Mouse (Mus musculus) stomach, postnatal 0 days (tissue): ENCODE results near the gene Sox6. TPM values are rescaled to one million over a fixed set of nuclear protein-coding genes. Genes with fewer than 3 reads are reported as not detected.

ENCODE experiments used
- ATAC-seq: fragments of 200-750 bp; cut with Nextera tagmentation; 2 replicates; pipeline ENCODE4 v1.8.0; 2017; ENCODE audit not compliant: low FRiP score, low TSS enrichment
- DNase-seq: peaks from one replicate; pipeline ENCODE4 v3.0.0-alpha.2; 2016; ENCODE audit warnings: low spot score
- H3K27ac ChIP-seq: fragments of 300-500 bp; sonication (generic); replicated peaks from 2 replicates; pipeline ENCODE4 v1.5.1; 2014; ENCODE audit warnings: mild to moderate bottlenecking, control low read depth
- H3K27me3 ChIP-seq: fragments of 300-500 bp; sonication (generic); 2 replicates; pipeline ENCODE4 v1.6.1; 2014; ENCODE audit warnings: low read length; ENCODE audit not compliant: control insufficient read depth, insufficient read depth
- H3K36me3 ChIP-seq: fragments of 300-500 bp; sonication (generic); 2 replicates; pipeline ENCODE4 v1.6.1; 2014; ENCODE audit warnings: low read length, mixed read lengths; ENCODE audit not compliant: control insufficient read depth, insufficient read depth
- H3K4me1 ChIP-seq: fragments of 300-500 bp; sonication (generic); replicated peaks from 2 replicates; pipeline ENCODE4 v1.6.1; 2014; ENCODE audit warnings: antibody characterized with exemption; ENCODE audit not compliant: control insufficient read depth, insufficient read depth
- H3K4me2 ChIP-seq: fragments of 300-500 bp; sonication (generic); replicated peaks from 2 replicates; pipeline ENCODE4 v1.6.1; 2014; ENCODE audit warnings: low read depth, mild to moderate bottlenecking, control low read depth, moderate library complexity
- H3K4me3 ChIP-seq: fragments of 300-500 bp; sonication (generic); 2 replicates; pipeline ENCODE4 v1.5.1; 2014; ENCODE audit warnings: low read depth, low read length, control low read depth
- H3K9ac ChIP-seq: fragments of 300-500 bp; sonication (generic); 2 replicates; pipeline ENCODE4 v1.6.1; 2014; ENCODE audit warnings: mild to moderate bottlenecking, low read length, control low read depth, mixed read lengths
- H3K9me3 ChIP-seq: fragments of 300-500 bp; sonication (generic); 2 replicates; pipeline ENCODE4 v1.6.1; 2016; ENCODE audit warnings: low read length; ENCODE audit not compliant: control insufficient read depth
- CTCF ChIP-seq: IDR thresholded peaks from 2 replicates; pipeline ENCODE4 v1.5.1; 2016; ENCODE audit warnings: antibody characterized with exemption, low read depth, mild to moderate bottlenecking, moderate library complexity
- EP300 ChIP-seq: optimal IDR thresholded peaks from 2 replicates; pipeline ENCODE3; 2016; ENCODE audit warnings: antibody characterized with exemption
- WGBS: fragments of 180-500 bp; shearing (Covaris S2); extraction: QIAGEN DNeasy Blood & Tissue Kit; methylation state at CpG from one replicate; pipeline ENCODE4 v1.1.7; 2014; 5-methylcytosine and 5-hydroxymethylcytosine counted together
- polyA plus RNA-seq: library from polyadenylated mRNA; unstranded; fragments of >200 nt; fragmentation: Nextera tagmentation; extraction: Ambion mirVana; gene quantifications from 2 replicates; pipeline ENCODE4 v1.2.1, GENCODE M21; 2015

Sox6 gene
- polyA plus RNA-seq, 1 experiment from 2014 or later, result 28.7 TPM

GRCm38 (mm10) chr7:115568821-115569240 lies 469.8 kb downstream of the Sox6 start:
- H3K27me3 ChIP-seq, result no peaks in the 10 kb centered on the region
- no peak overlapping the region for H3K27ac ChIP-seq
- 47% methylated on average over 9 of the region's 9 CpGs for WGBS
- ATAC-seq (no peak), DNase-seq (no peak)
- no peaks in the 10 kb centered on the region for H3K36me3 ChIP-seq
- no peak overlapping the region for H3K9ac ChIP-seq
- TF ChIP-seq CTCF, result no peak
- TF ChIP-seq EP300, result no peak
- no peak overlapping the region for H3K4me2 ChIP-seq
- no peaks in the 10 kb centered on the region for H3K4me1 ChIP-seq
- H3K4me3 ChIP-seq, result no peak overlapping the region
- no peaks in the 10 kb centered on the region for H3K9me3 ChIP-seq

- H3K36me3 ChIP-seq, result no peaks in the 10 kb centered on the region
- no peaks in the 10 kb centered on the region for H3K9me3 ChIP-seq
- TF ChIP-seq EP300, result no peak
- TF ChIP-seq CTCF, result no peak
- 85% methylated on average over 11 of the region's 11 CpGs for WGBS
- no peak overlapping the region for H3K4me2 ChIP-seq
- no peaks in the 10 kb centered on the region for H3K4me1 ChIP-seq
- H3K4me3 ChIP-seq, result no peak overlapping the region
- no peaks in the 10 kb centered on the region for H3K27me3 ChIP-seq
- DNase-seq (no peak), ATAC-seq (no peak)
- no peak overlapping the region for H3K9ac ChIP-seq
- H3K27ac ChIP-seq, result no peak overlapping the region
Measured at GRCm38 (mm10) chr7:115568301-115568700, 470.3 kb downstream of the Sox6 start.

- WGBS, result 92% methylated on average over 2 of the region's 2 CpGs
- TF ChIP-seq EP300 (no peak), CTCF (no peak)
- H3K4me3 ChIP-seq, result no peak overlapping the region
- H3K9ac ChIP-seq, result no peak overlapping the region
- DNase-seq, result no peak
- no peaks in the 10 kb centered on the region for H3K4me1 ChIP-seq
- H3K36me3 ChIP-seq, result no peaks in the 10 kb centered on the region
- H3K4me2 ChIP-seq, result no peak overlapping the region
- no peaks in the 10 kb centered on the region for H3K27me3 ChIP-seq
- no peak for ATAC-seq
- H3K27ac ChIP-seq, result no peak overlapping the region
- H3K9me3 ChIP-seq, result no peaks in the 10 kb centered on the region
Measured at GRCm38 (mm10) chr7:115566818-115567217, 471.8 kb downstream of the Sox6 start.

- Histone ChIP-seq H3K27ac (no peak overlapping the region), H3K36me3 (no peaks in the 10 kb centered on the region), H3K4me3 (no peak overlapping the region), H3K27me3 (no peaks in the 10 kb centered on the region), H3K9me3 (no peaks in the 10 kb centered on the region), H3K4me1 (no peaks in the 10 kb centered on the region), H3K4me2 (no peak overlapping the region), H3K9ac (no peak overlapping the region)
- no peak for TF ChIP-seq EP300
- no peak for TF ChIP-seq CTCF
- no peak for ATAC-seq
- no peak for DNase-seq
- WGBS, result 45% methylated on average over 5 of the region's 5 CpGs
Measured at GRCm38 (mm10) chr7:115565060-115565426, 473.6 kb downstream of the Sox6 start.

GRCm38 (mm10) chr7:115564359-115565059 lies 474.1 kb downstream of the Sox6 start:
- no peaks in the 10 kb centered on the region for H3K27me3 ChIP-seq
- H3K9ac ChIP-seq, result no peak overlapping the region
- no peaks in the 10 kb centered on the region for H3K9me3 ChIP-seq
- TF ChIP-seq CTCF (no peak), EP300 (no peak)
- H3K4me1 ChIP-seq, result no peaks in the 10 kb centered on the region
- 22% methylated on average over 6 of the region's 6 CpGs for WGBS
- H3K36me3 ChIP-seq, result no peaks in the 10 kb centered on the region
- H3K4me2 ChIP-seq, result no peak overlapping the region
- DNase-seq (no peak), ATAC-seq (peak; percentile 69; the same call in 1 of the 2 replicates)
- no peak overlapping the region for H3K27ac ChIP-seq
- H3K4me3 ChIP-seq, result no peak overlapping the region

- no peak overlapping the region for H3K9ac ChIP-seq
- ATAC-seq (no peak), DNase-seq (no peak)
- no peak for TF ChIP-seq EP300
- no peak for TF ChIP-seq CTCF
- H3K4me1 ChIP-seq, result no peaks in the 10 kb centered on the region
- H3K27ac ChIP-seq, result no peak overlapping the region
- H3K36me3 ChIP-seq, result no peaks in the 10 kb centered on the region
- H3K4me3 ChIP-seq, result no peak overlapping the region
- no peak overlapping the region for H3K4me2 ChIP-seq
- WGBS, result 70% methylated on average over 3 of the region's 3 CpGs
- no peaks in the 10 kb centered on the region for H3K9me3 ChIP-seq
- H3K27me3 ChIP-seq, result no peaks in the 10 kb centered on the region
Measured at GRCm38 (mm10) chr7:115556677-115557076, 481.9 kb downstream of the Sox6 start.
